Mouse (Mus musculus): ENCODE data around the gene Fign. TPM values are rescaled to one million over a fixed set of nuclear protein-coding genes. Genes with fewer than 3 reads are reported as not detected.
A peak's percentile ranks its signal among the peaks of the same experiment; 100 is the strongest.

Fign gene
- total RNA-seq (2021), result 3.8 and 5.2 TPM in 2 replicates
- long read RNA-seq, experiment 1, result 0 reads
- long read RNA-seq, experiment 2, result 0 reads

GRCm38 (mm10) chr2:64097937-64098617, at the start of gene Fign:
Gene Fign (minus strand): TSS chr2:64098038.
- peak; percentile 88 for DNase-seq

DNA sequence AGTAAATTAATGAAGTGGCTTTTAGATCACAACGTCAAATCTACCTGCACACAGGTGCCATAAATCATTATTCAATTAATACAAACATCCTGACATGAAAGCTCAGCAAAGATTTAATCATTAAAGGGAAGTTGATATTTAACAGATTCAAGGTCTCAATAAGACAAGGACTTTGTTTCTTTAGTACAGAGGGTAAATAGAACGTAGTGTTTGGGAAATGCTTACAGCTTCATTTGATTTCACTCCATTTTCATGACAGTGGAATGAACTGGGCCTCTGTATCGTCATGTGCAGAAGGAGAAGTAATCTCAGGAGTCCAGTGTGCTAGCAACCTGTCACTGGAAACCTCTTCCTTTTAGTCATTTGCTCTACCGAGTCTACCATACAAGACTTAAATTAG, 35.8 kb upstream of the Fign start:
- no peak for DNase-seq

DNA sequence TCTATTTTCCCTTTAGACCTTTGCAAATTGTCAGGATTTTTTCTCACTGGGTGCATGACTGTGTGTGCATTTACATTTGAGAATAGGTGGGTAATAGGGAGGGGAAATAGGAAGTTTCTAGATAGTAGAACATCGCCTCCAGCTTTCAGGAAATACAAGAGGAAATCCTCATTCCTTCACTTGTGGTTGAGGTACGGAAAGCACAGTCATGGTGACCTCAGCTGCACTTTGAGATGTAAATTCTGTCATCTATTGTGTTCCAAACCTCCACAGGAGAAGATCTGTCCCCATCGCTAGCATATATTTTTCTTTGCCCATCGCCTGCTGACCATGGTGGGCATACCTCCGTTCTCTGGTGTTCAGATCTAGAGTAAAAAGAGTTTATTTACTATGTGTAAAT, 22.7 kb upstream of the Fign start:
- no peak for DNase-seq

DNA sequence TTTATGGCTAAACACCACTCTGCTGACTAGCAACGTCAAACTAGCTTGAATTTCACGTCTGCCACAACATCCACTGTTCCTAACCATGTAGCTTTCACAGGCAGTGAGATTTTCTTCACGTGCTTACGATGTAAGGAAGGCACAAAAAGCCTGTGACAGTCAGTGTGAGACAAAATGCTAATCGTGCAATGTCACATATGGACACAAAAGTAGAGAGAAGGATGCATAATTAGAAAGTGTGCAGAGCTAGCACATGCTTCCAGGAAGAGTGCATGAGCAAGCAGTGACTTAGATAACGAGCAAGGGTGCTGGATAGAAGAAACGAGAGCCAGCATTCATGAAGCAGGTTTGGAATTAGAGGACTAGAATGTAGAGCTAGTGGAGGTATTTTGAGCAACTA, 18.8 kb upstream of the Fign start:
- no peak for DNase-seq

- DNase-seq, result no peak
Measured at GRCm38 (mm10) chr2:64111133-64111532, 13.3 kb upstream of the Fign start.

- DNase-seq, result no peak
Measured at GRCm38 (mm10) chr2:64109860-64110259, 12.0 kb upstream of the Fign start.

DNA sequence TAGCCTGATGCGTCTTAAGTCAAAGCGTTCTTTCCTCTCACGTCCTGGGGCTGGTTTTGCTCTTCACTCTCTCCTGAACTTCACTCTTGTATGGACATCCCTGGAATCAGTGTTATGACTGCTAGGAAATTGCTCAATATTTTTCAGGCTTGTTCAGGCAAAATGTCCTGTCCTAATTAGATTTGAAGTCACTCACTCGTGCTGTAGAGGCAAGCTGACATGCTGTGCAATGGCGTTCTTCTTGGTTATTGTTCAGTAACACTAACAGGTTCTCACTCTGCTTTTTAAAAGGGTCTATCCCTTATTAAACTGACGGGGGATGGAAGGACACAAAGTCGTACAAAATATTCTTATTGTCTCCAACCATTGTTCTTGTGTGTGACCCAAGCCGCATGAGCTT, 10.2 kb upstream of the Fign start:
- no peak for DNase-seq

DNA sequence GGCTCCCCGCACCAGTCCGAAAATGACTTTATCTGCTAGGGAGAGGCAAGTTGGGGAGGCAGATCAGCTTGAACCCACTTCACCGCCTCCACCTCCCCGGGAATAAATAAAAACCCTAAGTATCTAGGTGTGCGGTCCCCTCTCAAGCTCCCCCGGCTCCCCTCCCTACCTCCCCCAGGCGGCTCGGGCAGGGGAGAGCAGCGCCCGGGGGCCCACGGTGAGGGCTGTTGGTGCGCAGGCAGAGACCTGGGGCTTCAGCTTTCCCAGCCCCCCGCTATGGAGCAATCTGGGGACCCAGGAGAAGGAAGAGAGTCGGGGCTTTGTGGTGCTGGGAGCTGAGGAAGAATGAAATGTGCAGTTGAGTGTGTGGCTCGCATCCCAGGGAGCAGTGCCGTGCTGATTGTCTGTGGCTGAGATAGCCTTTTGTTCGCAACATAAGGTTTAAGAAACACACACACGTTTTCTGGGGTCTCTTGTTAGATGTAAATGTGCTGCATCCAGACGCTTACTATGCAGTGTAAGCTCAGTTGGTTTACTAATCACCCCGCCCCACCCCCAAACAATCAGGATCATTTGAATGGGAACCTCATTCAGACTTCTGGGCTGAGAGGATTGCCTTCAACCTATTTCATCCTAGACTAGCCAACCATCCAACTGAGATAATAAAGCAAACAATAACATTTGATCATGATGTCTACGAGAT, 931 bp upstream of the Fign start:
- peak; percentile 69 for DNase-seq

DNA sequence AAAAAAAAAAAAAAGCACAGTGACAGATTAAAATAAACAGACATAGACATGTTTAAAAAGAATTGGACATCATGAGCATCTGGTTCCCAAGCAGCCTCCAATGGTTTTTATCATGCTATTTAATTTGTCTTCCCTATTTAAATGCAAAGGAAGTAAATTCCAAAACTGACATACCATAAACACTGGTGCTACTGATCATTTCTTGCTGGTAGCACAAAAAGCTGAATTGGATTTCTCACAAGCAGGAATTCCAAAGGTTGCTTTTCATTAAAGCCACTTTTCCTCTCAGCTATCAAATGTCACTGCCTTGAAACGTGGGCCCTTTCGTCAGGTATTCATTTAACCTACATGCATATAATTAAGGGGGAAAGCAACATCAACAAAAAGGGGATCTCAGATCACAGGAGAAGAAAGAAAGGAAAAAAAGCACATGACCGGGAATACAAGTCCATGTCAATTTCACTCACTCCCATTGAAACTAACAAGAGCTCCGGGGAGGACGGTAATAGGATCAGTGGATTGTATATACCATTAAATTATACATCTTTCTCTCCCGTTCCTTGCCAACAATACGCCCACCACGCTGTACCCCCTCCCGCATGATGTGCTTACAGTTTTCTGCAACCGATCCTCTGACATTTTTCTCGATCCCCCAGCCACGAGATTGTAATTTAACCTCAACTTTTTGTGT, 972 bp downstream of the Fign start:
- no peak for DNase-seq

- no peak for DNase-seq
Measured at GRCm38 (mm10) chr2:64096176-64096575, 1.7 kb downstream of the Fign start.

DNA sequence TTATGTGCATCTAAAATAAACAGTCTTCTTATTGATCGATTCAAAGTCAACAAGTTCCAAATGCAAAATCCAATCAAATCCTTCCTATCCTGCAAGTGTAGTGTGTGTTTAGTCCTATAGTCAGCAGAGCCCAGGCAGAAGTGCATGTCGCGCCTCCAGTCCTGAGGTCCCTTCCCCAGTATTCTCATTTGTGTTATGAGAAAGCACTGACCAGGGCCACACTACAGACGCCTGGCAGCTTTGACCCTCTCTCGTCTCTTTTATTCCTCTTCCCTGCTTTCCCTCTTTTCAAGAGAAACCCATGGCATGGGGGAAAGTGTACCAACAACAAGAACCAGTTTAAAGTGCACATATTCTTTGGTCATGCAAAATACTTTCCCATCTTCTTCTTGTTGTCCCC, 2.3 kb downstream of the Fign start:
- DNase-seq, result no peak

DNA sequence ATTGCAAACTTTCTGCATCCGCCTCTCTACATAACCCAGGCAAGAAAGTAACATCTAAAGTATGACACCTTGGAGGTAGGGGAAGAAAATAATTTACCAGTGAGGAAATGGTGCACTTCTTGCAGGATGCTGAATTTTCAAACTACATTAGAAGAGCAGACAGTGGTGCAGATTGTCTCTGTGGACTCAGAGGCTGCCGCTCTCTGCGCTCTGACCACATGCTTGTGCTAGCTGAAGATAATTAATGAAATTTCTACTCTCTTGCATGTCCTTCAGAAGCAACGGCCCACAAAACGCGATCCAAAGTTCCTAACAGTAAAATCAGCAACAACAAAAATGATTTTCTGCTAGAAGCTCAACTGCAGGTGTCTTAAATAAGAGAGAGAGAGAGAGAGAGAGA, 4.8 kb downstream of the Fign start:
- DNase-seq, result no peak

GRCm38 (mm10) chr2:64083853-64084427, 13.9 kb downstream of the Fign start:
- no peak for DNase-seq

- no peak for DNase-seq
Measured at GRCm38 (mm10) chr2:64079765-64080164, 18.1 kb downstream of the Fign start.

GRCm38 (mm10) chr2:64078551-64078950, 19.3 kb downstream of the Fign start:
- no peak for DNase-seq

DNA sequence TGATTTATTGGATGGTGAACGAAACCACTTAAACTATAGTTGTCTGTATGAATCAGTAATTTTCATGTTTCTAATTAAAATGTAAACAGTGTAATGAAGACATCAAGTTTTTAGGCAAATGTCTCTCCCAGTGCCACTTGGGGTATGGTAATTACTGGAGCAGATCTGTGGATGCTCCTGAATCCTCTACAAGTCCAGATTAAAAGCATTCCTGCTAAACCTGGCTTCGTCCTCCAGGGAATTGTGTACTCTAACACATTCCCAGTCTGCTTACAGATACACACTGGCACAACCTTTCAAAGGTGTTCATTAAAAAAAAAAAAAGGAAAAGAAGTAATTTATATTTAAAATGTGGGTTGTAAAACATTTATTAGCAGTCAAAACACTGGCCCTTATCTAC, 20.0 kb downstream of the Fign start:
- DNase-seq, result no peak

- no peak for DNase-seq
Measured at GRCm38 (mm10) chr2:64075873-64076272, 22.0 kb downstream of the Fign start.

- DNase-seq, result no peak
Measured at GRCm38 (mm10) chr2:64074602-64075389, 23.0 kb downstream of the Fign start.

- DNase-seq, result no peak
Measured at GRCm38 (mm10) chr2:64072158-64072557, 25.7 kb downstream of the Fign start.

DNA sequence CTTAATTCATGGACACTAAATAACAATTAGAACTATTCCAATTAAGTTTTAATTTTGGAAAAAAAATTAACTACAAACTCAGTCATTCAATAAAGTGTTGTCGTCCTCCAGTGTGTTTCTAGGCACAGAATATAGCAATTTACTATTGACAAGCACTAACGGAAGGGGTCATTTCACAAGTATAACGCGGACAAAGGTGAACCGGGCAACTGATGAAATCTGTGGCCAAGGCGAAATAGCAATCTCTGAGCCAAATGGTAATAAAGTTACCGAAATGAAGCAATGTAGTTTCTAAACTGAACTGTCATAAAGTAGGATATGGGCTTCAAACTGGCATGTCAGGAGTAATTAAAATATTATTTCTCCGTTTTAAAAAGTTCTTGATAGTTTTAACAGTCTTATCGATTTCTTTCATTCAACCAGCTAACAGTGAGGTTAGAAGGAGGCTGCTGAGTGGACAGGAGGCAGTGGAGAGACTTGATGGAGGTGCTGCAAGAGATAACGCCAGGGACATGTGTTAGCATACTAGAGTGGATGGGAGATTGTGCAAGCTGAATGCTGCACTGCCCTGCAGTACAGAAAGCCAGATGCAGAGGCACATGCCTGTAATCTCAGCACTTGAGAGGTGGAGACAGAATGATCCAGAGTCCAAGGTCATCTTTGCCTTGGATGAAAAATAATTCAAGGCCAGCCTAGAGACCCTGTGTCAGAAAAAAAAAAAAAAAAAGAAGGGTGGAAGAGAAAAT, 27.7 kb downstream of the Fign start:
- DNase-seq, result peak; percentile 35

GRCm38 (mm10) chr2:64065511-64065910, 32.3 kb downstream of the Fign start:
- DNase-seq, result no peak

All from adrenal gland, postnatal 14 days (tissue).